Comparison of ENCODE assay signal across 8 mouse cellular contexts in the genomic region with DNA sequence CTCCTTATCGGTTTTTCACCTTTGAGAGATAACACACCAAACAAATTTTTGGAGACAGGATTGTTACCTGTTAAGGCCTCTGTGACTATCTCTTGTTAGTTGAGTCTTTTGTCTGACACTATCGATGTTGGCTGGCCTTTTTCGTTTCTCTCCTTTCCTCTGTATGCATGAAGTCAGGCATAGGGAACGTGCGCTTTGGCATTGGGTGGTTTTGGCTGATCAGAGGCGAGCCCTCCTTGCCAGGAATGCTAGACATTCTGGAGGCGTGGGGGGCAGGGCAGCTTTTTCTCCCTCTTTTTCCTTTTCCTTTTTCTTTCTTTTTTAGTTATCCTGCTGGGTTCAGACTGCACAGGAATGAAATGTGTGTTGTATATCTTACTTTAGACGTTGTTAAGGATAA. TPM values are rescaled to one million over a fixed set of nuclear protein-coding genes. Genes with fewer than 3 reads are reported as not detected.
DNase-seq lines count a peak whose midpoint lies in the region; ATAC-seq and TF ChIP-seq lines count a peak whose summit lies in the region.

No protein-coding gene starts in this region.

- 11% methylated on average over 8 of the region's 8 CpGs for WGBS in intestine, embryonic 16.5 days
- WGBS in liver, embryonic 16.5 days (ENCODE audit: insufficient replicate concordance) = 11% methylated on average over 8 of the region's 8 CpGs

- TF ChIP-seq CTCF in gastrocnemius, adult 2 months (IDR thresholded peaks at IDR 0.05) = no peak

- no peaks in the 10 kb centered on the region for H3K27me3 ChIP-seq in intestine, embryonic 16.5 days (replicated peaks; ENCODE audit: control insufficient read depth, insufficient read depth, low read length)
- H3K27me3 ChIP-seq in liver, embryonic 16.5 days (ENCODE audit: control insufficient read depth, insufficient read depth, low read depth, low read length) = no peaks in the 10 kb centered on the region

- peak overlapping the region; percentile 81 for H3K4me2 ChIP-seq in intestine, embryonic 16.5 days (ENCODE audit: low read depth, low read length)
- H3K4me2 ChIP-seq in liver, embryonic 16.5 days (ENCODE audit: low read depth, low read length) = peak overlapping the region; percentile 85

- no peaks in the 10 kb centered on the region for H3K36me3 ChIP-seq in intestine, embryonic 16.5 days (ENCODE audit: control insufficient read depth, insufficient read depth, low read length)
- no peaks in the 10 kb centered on the region for H3K36me3 ChIP-seq in liver, embryonic 16.5 days (ENCODE audit: control insufficient read depth, insufficient read depth)

- peak overlapping the region; percentile 91 for H3K27ac ChIP-seq in gastrocnemius, adult 2 months
- no peak overlapping the region for H3K27ac ChIP-seq in intestine, embryonic 16.5 days (ENCODE audit: low read length)
- no peak overlapping the region for H3K27ac ChIP-seq in liver, embryonic 16.5 days (ENCODE audit: low read length)

- peak; percentile 6 for DNase-seq in cerebellum, adult 9-11 months
- DNase-seq in cerebellum, adult 9-10 months = no peak
- DNase-seq in adrenal gland, adult 8-10 months = peak; percentile 33
- DNase-seq in gastrocnemius, adult 2 months = peak; percentile 73
- DNase-seq in retina, embryonic 14.5 days (ENCODE audit: low spot score) = peak; percentile 30
- DNase-seq in layer of hippocampus, adult 8-10 months (ENCODE audit: low spot score in 2 of 2) = no peak

- H3K9ac ChIP-seq in intestine, embryonic 16.5 days (ENCODE audit: low read depth, low read length) = peak overlapping the region; percentile 26; the same call in 1 of the 2 replicates
- H3K9ac ChIP-seq in liver, embryonic 16.5 days (ENCODE audit: low read depth, low read length) = no peak overlapping the region

- ATAC-seq in intestine, embryonic 16.5 days = no peak
- no peak for ATAC-seq in liver, embryonic 16.5 days (ENCODE audit: low read depth)

- peak overlapping the region; percentile 87 for H3K4me3 ChIP-seq in gastrocnemius, adult 2 months
- peak overlapping the region; percentile 79 for H3K4me3 ChIP-seq in intestine, embryonic 16.5 days (ENCODE audit: low read length)
- H3K4me3 ChIP-seq in liver, embryonic 16.5 days (ENCODE audit: low read depth, low read length) = peak overlapping the region; percentile 70

- 0 out of 2 replicates have a peak, but pooled peaks cover 4% of the 10 kb centered on the region for H3K4me1 ChIP-seq in intestine, embryonic 16.5 days (ENCODE audit: control insufficient read depth, insufficient read depth, low read length)
- peaks cover 8% of the 10 kb centered on the region for H3K4me1 ChIP-seq in liver, embryonic 16.5 days (ENCODE audit: control insufficient read depth, low read depth, low read length)

- H3K9me3 ChIP-seq in intestine, embryonic 16.5 days (ENCODE audit: control insufficient read depth, low read length) = no peaks in the 10 kb centered on the region
- no peaks in the 10 kb centered on the region for H3K9me3 ChIP-seq in liver, embryonic 16.5 days (replicated peaks; ENCODE audit: control insufficient read depth, low read length)

- intact Hi-C loops in gastrocnemius, adult 2 months (cut with DNase I) = loop anchor here (5.0 kb wide), 2 partner anchors 81 to 154 kb away; no protein-coding TSS in a partner anchor

RNA-seq across cellular contexts. Expression of a gene that starts 16.3 kb away (rescaled TPM):
- 10 to 100 TPM; 47.3 to 67.5 (median 51.3) TPM for total RNA-seq in adrenal gland, adult 8-10 months (2022)
- 10 to 100 TPM; 14.0 to 15.6 TPM for total RNA-seq in gastrocnemius, adult 2 months (2021)
- polyA plus RNA-seq in intestine, embryonic 16.5 days (2015; fragmentation: Nextera tagmentation; extraction: Ambion mirVana) = 22.1 and 25.7 TPM in 2 replicates
- polyA plus RNA-seq in liver, embryonic 16.5 days (2015; fragmentation: Nextera tagmentation; extraction: Ambion mirVana) = 7.0 and 7.3 TPM in 2 replicates
- 10 to 100 TPM; 16.4 to 20.7 (median 18.2) TPM for total RNA-seq in layer of hippocampus, adult 8-10 months (2022)

Comparison
In these comparisons a context has a peak if more than half of its experiments do, and no peak if none do; other contexts are left out.
1. DNase-seq: peak in cerebellum, adult 9-11 months (single experiment), adrenal gland, adult 8-10 months (single experiment), gastrocnemius, adult 2 months (single experiment) and retina, embryonic 14.5 days (single experiment); none in cerebellum, adult 9-10 months (single experiment) and layer of hippocampus, adult 8-10 months (0 of 2).
2. Peak in every context shown above with its lines, with median percentiles within 50 percentile points of each other: H3K4me3 ChIP-seq.